Mouse (Mus musculus): ENCODE data around the gene Smyd4.

The Smyd4 gene

DNA sequence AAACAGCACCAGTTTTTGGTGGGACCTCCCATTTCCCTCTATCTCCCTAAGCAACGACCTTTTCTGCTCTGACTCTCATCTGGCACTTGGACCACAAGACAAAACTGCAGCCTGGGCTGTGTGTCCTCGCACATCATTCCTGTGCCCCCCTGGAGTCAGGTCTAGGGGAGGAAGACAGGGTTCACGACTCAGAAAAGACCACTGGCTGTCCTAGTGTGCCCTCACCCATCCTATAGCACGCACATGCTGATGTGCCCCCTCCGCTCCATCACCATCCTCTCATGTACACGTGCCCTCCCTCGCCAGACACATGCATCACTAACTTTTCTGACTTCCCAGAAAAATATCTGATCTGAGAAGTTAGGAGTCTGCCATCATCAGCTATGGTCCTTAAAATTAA is 71.8 kb downstream of the Smyd4 start:
- DNase-seq (ENCODE audit: low spot score in 2 of 2) = no peak

DNA sequence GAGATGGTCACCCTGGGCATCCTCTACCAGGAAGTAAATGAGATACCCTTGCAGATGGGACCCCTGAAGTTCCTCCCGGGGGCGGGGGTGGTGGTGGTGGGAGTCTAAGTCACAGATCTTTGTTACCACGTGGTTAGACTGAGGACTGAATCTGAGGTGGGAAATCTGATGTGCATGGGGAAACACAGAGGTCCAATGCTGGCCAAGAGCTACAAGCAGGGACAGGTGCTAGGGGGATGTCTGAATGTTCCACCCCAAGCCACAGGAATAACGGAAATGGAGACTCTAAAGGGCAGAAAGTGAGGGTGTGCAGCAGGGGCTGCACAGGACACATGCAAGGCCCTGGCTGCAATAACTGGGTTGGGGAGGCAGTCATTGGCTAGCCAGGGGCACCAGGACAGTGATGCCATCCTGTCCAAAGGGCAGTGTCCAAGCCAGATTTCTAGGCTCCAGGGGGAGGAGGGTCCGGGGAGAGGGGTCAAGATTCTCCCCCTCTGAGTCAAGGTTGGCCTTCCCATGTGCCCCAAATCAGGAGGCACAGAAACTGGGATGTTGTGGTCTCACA is 72.7 kb downstream of the Smyd4 start:
- no peak for DNase-seq (ENCODE audit: low spot score in 2 of 2)

DNA sequence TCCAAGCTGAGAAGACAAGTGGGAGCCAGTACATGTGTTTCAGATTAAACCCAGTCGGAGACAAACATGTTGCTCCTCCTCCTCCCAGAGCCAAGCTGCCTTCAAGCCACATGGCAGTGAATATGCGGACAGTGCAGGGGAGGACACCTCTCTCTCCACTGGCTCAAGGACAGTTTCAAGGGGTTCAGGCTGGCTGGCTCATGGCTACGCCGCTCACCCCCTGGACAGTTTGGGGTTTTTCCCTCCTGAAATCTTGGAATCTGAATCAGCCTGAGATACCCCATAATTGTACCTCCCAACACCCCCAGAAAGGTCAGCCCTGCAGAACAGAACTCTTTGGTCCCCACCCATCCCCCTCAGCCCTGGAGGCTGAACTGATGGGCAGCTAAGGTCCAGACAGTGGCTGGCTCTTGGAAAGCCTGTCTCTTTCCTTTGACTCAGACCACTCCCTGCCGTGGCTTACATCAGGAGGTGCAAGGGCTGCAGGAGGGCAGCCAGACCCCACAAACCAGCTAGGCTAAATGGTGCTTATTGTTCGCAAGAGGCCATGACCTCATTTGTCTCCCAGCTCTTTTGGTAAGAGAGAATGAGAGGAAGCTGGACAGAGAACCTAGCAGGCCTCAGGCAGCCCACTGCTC is 73.3 kb downstream of the Smyd4 start:
- DNase-seq (ENCODE audit: low spot score in 2 of 2) = no peak

DNA sequence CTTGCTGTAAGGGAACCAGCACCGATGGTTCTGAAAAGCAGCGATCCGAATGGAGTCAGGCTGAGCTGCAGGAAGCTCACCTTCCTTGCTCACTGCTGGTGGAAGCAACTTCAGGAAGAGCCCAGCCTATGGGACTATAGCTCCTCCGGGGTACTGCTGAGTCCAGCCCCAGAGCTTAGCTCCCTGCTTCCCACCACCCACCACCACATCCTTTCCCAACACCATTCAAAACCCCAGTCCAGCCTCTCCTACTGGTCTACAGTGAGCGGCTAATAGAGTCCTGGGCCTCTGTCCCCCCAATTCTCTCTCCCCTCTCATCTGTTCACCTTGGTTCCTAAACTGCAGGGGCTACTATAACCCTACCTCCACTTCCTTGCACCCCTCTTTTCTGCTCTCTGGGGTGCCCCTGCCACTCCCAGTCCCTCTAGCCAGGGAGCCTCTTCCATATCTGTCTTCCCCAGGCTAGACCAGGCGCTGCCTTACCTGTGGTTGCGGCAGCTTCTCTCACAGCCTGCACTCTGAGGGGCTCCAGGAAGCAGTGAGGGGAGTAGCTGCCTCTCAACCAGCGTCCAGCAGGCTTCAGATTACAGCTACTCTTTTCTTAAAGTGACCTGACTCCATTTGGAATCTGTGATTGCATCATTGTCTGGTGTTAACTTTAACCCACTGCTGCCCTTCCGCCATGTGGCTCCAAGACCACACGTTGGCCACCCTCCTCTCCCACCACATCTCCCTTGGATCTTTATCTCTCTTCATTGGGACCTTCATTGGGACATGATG is 74.0 kb downstream of the Smyd4 start, which contains the start of gene Serpinf1:
Gene Serpinf1 (minus strand): TSS at position 689 of the 780 bp plus-strand sequence.
- no peak for DNase-seq (ENCODE audit: low spot score in 2 of 2)

DNA sequence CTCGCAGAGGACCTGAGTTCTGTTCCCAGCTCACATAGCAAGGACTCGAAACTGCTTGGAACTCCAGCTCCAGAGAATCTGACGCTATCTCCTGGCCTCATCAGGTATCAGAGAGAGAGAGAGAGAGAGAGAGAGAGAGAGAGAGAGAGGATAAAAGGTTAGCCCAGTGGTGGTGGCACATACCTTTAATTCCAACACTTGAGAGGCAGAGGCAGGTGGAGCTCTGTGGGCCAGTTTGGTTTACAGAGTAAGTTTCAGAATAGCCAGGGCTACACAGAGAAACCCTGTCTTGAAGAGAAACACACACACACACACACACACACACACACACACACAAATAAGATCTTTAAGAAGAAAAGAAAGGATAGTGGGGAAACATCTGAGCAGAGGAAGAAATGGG is 74.9 kb downstream of the Smyd4 start:
- no peak for DNase-seq (ENCODE audit: low spot score in 2 of 2)

DNA sequence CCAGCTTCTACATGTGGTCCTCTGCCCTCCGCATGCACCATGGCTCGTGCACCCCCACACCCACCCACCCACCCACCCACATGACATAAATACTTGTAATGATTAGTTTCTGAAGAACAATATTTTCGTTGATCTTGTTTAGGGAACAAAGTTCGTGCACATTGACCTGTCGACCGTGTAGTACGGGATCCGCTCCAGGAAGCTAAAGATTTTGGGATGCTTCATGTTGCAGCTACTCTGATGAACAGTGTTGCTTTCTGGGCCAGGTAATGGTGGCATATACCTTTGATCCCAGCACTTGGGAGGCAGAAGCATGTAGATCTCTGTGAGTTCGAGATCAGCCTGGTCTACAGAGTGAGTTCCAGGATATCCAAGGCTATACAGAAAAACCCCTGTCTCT is 75.8 kb downstream of the Smyd4 start:
- DNase-seq (ENCODE audit: low spot score in 2 of 2) = no peak

DNA sequence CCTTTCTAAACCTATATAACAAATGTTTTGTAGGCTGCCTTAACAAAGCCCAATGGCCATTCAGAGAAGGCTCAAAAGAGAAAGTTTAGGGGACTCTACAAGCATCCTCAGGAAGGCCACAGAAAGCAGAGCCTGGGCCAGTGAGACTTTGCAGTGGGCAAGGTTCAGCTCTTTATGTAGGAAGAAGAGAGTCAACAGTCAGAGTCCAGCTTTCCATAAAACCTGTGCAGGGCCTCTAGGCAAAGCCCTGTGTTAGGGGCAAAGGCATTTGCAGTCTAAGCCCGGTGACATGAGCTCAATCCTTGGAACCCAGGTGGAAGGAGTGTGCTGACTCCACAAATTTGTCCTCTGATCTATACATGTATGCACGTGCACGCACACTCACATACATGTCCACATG is 76.2 kb downstream of the Smyd4 start:
- no peak for DNase-seq (ENCODE audit: low spot score in 2 of 2)

DNA sequence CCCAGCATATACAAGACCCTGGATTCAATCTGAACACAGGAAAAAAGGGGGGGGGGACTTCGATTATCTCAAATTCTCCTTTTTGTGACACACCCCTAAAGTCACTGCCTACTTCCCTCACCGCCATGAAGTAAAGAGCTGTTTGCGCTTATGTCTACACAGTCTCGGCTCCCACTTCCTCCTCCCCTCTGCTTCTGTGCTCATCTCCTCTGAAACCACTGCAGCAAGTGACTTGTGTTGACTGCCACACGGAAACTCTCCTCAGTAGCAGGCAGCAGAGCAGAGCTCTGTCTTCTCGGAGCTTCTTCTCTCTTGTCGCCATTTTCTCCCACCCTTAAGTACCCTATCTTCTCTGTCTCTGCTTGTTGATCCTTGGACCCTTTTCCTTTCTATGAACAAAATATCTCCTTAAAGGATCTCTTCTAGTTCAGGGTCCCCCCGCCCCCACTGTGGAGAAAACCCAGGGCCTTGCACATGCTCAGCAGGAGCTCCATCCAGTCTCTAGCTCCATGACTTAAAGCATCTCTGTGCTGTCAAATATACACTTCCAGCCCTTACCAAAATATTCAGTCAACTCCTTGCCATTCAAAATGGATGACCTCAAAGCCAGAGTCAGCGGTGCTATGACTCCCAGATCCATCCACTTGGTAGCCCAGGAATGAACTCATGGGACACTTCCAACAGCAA is 80.9 kb downstream of the Smyd4 start:
- no peak for DNase-seq (ENCODE audit: low spot score in 2 of 2)

DNA sequence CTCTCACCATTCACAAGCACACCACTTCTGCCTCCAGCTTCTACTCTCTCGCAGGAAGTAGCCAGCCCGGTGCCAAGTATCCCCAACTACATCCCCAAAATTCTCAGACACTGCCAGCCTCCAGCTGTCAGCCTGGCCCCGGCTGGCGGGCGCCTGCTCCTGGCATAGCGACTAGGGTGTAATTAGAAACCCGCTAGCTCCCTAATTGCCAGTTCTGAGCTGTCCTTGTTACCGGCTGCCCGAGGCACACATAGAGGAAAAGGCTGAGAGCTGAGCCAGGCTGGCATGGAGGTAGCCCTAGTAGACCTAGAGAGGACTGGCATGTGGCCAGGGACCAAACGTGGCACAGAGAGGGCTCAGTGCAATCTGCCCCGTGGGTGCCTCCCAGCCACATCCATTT is 83.1 kb downstream of the Smyd4 start:
- peak; percentile 66 for DNase-seq (ENCODE audit: low spot score in 2 of 2)

DNA sequence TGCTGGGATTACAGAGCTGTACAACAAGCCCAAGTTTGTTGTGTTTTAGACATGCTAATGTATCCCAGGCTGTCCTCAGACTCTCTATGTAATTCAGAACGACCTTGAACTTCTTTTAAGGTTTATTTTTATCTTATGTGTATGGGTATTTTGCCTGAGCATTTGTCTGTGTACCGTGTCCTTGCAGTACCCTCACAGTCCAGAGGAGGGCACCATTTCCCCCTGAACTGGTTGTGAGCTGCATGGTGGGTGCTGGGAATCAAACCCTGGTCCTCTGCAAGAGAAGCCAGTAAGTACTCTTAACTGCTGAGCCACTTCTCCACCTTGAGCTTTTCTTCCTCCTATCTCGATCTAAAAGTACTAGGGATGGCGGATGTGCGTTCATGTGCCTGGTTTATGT is 85.9 kb downstream of the Smyd4 start:
- no peak for DNase-seq (ENCODE audit: low spot score in 2 of 2)

DNA sequence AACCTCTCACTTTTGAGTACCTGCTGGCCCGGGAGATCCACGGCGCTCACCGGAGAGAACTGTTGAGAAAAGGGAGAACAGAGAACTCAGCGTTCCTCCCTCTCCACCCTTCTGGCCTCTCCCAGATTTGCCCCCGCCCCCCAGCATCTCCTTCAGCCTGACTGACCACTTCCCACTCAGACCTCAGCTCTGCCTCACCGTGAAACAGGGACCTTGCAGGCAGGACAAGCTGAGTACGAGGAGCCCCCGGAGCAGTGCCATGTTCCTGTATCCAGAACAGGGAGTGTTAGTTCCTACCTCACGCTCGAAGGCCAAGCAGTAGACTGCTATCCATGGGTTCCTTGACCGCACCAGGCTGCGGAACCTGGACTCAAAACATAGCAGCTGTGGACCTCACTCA is 90.0 kb downstream of the Smyd4 start:
- DNase-seq (ENCODE audit: low spot score in 2 of 2) = no peak

DNA sequence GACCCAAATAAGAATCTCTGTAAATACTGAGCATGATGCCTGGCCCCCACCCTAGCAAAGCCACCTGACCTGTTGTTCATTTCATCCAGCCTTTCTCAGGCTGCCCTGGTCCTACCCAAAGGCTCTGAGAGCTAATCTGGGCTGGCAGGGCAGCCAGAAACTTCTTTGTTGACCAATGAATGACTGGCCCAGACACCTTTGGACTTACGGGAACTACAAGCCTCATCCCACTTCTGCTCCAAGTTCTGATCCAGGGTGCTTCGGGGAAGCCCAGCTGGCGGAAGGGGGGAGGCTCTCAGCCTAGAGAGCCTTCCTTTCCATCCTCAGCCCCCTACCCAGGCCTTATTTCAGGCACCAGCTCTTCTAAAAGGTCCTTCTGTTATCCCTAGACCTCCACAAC is 90.6 kb downstream of the Smyd4 start:
- DNase-seq (ENCODE audit: low spot score in 2 of 2) = no peak

DNA sequence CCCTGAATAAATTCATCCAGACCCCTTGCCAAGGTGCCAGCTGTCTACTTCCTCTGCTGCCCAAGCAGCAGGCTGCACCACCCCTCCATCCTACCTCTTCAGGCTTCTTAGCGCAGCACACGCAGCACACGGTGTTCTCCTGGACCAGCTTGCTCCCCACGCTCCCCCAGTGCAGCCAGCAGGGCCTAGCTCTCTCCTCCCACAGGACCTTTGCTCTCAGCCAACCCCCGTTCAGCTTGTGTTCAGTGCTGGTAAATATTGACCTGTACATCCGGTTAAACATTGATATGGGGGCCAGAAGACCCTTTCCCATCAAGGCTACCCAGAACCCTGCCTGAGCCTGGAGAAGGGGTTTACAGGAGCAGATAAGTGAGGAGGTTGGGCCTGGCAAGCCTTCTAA is 91.1 kb downstream of the Smyd4 start, which contains the start of gene Serpinf2:
Gene Serpinf2 (minus strand): TSS at position 229 of the 400 bp plus-strand sequence.
- DNase-seq (ENCODE audit: low spot score in 2 of 2) = no peak

DNA sequence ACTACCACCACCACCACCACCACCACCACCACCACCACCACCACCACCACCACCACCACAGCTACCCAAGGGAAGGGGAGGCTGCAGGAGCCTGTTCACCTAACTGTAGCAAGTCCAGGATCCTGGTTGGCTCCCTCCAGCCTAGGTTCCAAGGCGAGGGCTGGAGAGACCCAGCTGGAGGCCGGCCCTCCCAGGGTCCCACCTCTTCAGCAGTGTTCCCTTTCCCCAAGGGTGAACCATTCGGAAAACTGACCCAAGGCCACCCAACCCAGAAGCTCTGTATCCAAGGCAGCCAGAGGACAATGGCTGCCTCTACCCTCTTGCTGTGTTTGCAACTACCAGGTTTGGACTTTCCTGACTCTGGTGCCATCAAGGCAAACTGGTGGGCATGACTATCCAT is 91.7 kb downstream of the Smyd4 start:
- no peak for DNase-seq (ENCODE audit: low spot score in 2 of 2)

DNA sequence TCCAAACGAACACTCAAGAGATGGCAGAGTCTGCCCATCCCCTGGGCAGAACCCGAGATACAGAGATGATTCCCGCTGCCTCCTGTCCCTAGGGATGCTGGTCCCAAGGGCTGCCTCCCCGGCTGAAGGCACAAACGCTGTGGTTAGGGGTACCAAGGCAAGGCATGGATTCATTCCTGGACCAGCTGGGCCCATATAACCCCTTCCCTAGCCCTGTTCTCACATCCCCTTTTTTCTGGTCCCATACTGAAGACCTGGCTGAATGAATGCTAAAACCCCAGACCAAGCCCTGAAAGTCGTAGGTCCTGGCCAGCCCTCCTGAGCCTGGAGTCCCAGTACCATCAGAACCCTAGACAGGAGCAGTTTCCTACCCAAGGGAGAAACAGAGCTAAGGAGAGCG is 92.8 kb downstream of the Smyd4 start:
- DNase-seq (ENCODE audit: low spot score in 2 of 2) = no peak

DNA sequence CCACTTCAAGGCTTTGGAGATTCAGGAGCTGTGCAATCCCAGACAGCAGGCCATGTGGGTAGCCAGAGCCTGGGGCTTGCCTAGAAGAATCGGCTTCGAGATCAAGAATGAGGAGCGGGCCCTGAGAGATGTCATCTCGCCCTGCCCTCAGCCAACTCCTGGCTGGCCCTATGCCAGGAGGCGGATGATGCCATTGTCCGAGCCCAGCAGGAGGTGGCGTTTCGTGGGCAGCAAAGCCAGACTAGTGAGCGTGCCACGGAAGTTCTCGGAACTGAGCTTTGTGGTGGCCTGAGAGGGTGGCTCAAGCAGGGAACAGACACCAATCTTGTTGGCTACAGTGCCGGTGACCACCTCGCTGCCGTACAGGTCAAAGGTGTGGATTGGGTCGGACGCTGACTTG is 93.4 kb downstream of the Smyd4 start:
- no peak for DNase-seq (ENCODE audit: low spot score in 2 of 2)

DNA sequence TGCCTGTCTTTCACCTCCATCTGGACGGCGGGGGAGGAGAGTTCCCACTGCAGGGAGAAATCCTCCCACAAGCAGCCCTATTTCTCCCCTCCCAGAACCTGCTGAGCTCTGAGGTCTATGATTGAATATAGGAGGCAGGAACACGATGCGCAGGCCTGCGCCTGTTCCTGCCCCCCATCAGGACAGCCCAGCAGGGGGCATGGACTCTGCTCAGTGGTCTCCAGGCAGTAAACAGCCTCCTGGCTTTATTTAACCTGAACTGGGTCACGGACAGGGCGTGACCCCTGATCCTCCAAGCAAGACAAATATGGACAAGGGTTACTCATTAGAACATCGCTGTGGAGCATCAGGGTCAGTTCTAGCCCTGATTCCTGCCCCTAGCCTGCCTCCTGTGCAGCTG is 95.5 kb downstream of the Smyd4 start:
- no peak for DNase-seq (ENCODE audit: low spot score in 2 of 2)

DNA sequence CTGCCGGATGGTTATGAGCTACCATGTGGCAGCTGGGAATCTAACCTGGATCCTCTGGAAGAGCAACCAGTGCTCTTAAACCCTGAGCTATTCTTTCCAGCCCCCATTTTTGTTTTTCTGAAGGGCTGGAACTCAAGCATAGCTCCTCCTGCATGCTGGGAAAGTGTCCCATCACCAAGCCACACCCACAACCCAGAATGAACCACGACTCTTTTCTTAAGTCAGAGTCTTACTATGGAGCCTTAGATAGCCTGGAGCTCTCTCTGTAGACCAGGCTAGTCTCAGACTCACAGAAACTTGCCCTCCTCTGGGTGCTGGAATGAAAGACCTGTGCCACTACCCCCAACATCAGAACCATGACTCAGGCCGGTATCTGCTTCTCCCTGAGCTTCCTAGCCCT is 100.3 kb downstream of the Smyd4 start:
- DNase-seq (ENCODE audit: low spot score in 2 of 2) = no peak

DNA sequence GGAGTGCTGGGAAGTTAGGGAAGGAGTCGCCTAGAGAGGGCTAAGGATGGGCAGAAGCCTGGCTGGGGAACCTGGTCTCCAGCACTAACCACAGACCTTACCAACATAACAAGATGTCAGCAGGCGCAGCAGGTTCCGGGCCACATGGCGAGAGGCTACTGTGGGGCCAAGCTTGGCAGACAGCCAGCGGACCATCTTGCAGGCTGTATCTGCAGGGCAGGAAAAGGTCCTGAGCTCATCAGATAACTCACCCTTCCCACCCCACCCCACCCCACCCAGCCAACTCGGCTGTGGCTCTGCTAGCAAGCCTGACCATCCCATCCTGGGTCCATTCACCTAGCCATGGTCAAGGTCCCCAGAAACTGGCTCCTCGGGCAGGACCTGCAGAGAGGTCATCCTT is 101.5 kb downstream of the Smyd4 start:
- no peak for DNase-seq (ENCODE audit: low spot score in 2 of 2)

DNA sequence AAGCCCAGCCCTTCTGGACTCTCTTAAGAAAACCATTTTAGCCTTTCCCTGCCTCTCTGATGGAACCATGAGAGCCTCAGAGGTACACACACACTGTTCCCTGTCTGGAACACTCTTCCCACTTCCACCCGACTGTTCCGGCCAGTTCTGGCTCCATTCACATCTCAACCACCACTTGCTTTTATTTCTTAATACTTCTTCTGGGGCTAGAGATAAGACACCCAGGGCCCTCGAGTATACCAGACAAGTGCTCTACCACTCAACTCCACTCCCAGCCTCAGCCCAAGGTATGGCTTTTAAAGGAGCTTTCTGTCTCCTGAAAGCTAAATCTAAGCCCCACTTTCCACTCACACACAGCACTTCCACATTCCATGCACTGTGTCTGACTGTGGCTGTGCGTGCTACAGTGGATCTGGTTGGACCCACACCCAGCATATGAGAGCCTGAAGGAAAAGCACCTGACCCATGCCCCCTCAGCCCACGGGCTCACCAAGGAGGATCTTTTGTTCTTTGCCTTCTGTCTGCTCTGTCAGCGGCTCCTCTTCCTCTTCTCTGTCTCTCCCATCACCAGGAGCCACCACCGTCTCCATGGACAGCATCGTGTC is 102.2 kb downstream of the Smyd4 start:
- DNase-seq (ENCODE audit: low spot score in 2 of 2) = no peak

DNA sequence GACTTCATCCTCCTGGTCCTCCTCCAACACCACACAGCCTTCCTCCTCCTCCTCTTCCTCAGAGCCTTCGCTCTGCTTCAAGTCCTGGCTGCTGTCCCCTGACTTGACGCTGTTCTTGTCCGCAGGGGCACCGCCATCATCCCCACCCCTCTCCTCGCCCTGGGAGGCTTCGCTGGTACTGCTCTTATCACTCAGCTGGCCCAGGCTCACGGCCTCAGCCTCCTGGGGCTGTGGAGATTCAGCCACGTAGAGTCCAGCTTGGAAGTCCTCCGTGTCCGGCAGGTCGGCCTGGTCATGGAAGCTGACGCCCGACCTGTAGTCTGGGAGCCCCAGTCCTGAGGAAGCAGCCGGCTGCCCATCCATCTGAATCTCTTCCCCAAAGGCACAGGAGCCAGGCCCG is 102.7 kb downstream of the Smyd4 start:
- no peak for DNase-seq (ENCODE audit: low spot score in 2 of 2)

DNA sequence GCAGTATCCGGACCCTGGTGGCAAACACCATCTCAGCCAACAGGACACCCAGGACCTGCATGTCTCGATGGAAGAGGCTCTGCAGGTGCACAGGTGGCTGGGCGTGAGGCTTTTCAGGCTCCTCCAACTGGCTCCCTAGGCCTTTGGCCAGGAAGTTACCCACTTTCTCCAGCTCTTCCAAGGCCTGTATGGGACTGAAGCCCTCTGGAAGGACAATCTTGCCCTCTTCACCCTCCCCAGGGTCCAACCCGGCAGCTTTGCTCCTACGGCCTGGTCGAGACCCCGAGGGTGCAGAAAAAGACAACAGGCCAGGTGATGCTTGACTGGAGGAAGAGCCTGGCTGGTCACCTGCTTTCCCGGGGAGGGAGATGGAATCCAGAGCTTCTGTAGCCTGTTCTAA is 103.8 kb downstream of the Smyd4 start:
- DNase-seq (ENCODE audit: low spot score in 2 of 2) = no peak

All from right cerebral cortex, postnatal 36 days (tissue).